Mouse (Mus musculus) urinary bladder, adult 18-20 months (tissue): ENCODE data around the gene Fam19a2.

Experiments used
- DNase-seq, 2 experiments: peaks; one replicate each; pipeline ENCODE4 v3.0.0; 2022; ENCODE audit warnings: low spot score in 2 of 2, mixed read lengths in 2 of 2

The Fam19a2 gene

DNA sequence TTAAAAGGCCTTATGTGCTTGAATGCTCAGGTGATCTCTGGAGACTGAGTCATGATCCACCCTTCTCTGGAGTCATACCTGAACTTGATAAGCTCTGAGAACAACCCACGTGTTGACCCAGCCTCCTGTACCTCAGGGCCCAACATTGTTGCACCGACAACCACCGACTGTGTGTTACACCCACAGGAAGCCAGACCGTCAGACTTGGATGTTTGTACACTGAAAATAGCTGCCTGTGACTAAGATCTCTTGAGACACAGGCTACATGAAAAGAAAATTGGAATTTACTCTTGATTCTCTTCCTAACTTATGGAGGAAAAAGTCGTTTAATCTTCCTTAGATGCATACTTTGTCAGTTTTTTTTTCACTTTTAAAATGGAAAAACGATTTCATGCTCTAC, 121.8 kb downstream of the Fam19a2 start:
- no peak for DNase-seq

DNA sequence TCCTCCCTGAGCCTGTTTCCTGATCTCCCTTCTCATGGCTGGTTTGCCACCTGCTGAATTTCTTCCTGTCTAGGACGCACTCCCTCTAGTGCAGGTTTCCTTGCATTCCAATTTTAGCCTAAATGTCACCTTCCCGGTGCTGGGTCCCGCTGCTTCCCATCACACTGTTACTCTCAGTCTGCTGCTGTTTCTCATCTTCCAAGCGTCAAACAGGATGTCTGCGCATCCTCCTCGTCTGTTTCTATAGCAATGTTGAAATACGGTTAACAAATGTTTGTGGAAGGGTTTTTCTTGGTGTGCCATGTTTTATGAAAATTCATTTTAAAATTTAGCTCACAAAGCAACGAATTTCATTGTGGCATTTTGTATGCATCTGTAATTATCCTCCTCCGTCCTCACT, 131.6 kb downstream of the Fam19a2 start:
- no peak for DNase-seq

DNA sequence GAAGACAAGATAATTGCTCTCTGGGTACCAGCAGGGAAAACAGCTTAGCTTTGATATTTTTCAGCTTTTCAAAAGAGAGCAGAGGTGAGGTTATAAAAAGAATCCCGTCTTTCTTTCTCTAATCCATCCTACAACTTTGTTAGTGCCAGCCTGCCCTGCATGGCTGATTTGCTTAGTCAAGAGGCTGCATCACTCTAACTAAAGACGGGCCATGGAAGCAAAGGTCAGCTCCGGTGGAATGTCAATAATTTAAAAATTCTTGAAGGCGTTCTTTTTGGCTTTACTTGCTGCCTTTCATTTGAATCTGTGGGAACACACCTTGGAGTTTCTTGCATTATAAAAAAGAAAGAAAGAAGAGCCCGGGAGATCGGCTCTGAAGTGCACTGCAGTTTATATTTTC, 134.3 kb downstream of the Fam19a2 start:
- no peak for DNase-seq

- DNase-seq = no peak
These were observed 137.4 kb downstream of the Fam19a2 start for GRCm38 (mm10) chr10:123401188-123401587.

DNA sequence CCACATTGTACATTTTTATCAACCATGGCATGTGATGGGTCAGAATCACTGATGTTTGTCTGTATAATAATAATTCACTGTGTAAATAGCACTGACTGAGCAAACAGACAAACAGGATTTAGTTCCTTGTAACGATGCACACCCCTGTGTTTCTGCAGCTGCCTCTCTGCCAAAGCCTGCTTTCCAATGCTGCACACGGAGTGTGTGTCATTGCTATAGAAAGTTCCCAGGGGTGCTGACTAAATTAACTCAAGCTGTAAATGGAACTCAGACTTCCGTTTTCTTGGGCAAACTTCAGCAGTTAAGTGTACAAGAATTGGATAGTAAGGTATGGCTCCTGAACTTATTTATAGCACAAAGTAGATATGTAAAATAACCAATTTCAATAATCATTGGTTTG, 138.7 kb downstream of the Fam19a2 start:
- no peak for DNase-seq

- DNase-seq = no peak
These were observed 151.2 kb downstream of the Fam19a2 start for GRCm38 (mm10) chr10:123414953-123415352.

DNA sequence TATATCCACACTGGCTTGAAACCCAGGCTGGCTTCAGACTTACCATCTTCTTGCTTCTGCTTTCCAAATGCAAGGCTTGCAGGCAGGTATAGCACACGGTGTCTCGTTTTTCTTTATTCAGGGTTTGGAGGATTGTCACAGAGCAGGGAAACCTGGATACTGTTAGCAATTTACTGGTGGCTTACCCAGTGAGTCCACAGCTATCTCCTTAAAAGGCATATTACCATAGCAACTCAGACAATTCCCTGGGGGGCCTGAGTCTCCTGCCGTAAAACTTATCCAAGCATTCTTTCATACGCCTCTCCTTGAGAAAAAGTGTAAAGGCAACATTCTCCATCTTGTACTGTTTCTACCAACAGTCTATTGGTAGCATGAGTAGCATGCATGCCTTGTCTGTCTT, 152.2 kb downstream of the Fam19a2 start:
- DNase-seq = no peak

DNA sequence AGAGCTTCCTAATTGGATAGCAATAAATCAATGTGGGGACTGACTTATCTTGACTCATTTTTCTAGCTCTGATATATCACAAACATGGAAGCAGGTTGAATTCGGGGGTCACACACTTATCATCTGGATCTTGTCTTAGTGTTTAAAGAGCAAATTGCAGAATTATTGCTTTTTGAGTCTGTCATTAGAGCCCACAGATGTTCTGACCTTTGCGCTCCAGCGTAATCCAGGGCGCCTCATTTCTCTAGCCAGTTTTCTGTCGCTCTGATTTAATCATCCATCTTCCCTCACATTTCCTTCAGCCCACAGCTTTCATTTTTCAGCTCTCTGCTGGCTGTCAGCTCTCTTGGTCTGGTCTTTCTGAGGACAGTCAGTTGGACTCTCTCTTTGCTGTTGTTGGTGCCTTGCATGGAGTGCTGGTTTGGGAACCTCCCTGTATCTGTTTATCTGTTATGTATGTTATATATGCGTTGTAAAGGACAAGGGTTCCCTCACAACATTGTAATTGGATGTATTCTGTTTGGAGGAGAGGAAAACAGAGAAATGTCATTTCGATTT, 154.9 kb downstream of the Fam19a2 start:
- no peak for DNase-seq

DNA sequence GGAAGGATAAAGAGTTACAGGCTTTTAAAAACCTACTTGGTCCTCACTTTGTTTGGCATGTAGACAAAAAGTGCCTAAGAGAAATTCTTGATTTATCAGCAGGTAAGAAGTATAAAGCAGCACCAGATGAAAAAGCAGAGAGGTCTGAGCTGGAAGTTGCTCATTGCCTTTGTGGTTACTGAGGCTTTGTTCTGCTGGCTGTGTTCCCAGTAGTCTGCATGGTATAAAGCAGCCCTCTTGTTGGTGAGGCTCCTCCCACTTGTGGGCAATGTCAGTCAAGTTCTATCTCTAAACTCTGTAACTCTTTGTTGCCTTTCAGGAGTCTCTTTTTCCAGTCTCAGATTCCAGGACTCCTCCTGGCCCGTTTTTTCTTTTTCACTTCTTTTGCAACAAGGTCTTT, 156.5 kb downstream of the Fam19a2 start:
- no peak for DNase-seq

- no peak for DNase-seq
These were observed 160.7 kb downstream of the Fam19a2 start for GRCm38 (mm10) chr10:123424482-123424881.

DNA sequence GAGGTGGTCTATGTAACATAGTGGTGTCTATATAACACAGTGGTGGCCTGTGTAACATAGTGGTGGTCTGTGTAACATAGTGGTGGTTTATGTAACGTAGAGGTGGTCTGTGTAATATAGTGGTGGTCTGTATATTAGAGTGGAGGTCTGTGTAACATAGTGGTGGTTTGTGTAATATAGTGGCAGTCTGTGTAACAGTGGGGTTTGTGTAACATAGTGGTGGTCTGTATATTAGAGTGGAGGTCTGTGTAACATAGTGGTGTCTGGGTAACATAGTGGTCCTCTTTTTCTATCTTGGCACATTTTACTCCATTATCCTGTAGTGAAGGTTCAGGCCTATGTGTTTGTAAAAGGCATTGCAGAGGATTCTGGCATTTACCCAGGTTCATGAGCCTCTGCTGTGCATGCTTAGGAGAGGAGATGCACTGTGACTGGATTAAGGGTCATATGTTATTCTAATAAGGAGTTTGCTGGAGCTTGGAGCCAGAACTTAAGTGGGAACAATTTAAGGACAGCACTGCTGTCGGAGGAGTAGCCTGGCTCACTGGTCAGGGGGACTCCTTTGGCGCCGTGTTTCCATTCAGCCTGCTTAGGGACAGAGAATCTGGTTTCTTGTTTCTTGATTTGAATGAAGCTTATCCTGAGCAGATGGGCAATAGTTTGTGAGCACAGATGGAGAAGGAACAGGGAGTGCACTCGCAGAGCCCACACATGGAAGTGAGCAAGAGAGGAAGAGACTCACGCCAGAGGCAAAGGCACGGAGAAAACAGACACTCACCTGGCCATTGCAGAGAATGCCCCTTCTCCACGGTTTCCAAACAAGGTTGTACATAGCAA, 162.9 kb downstream of the Fam19a2 start:
- no peak for DNase-seq

GRCm38 (mm10) chr10:123431569-123431968, 167.8 kb downstream of the Fam19a2 start:
- DNase-seq = no peak

GRCm38 (mm10) chr10:123437576-123437975, 173.8 kb downstream of the Fam19a2 start:
- DNase-seq = no peak

DNA sequence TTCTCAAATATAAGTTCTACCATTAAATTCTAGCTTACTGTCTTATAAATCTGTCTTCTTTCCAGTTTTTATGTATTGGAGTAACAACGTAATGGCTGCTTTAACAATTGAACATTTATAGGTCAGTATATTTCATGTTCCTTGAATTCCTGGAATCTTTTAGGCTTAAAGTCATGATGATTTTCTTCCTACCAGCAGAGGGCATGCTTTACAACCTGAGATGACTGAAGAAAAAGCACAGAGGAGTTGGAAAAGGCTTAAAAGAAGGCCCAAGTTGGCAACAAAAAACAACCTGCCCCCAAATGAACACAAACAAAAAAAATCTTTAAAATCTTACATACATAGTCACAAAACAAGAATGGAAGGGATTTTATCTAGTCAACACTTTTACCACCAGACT, 193.0 kb downstream of the Fam19a2 start:
- DNase-seq = no peak

DNA sequence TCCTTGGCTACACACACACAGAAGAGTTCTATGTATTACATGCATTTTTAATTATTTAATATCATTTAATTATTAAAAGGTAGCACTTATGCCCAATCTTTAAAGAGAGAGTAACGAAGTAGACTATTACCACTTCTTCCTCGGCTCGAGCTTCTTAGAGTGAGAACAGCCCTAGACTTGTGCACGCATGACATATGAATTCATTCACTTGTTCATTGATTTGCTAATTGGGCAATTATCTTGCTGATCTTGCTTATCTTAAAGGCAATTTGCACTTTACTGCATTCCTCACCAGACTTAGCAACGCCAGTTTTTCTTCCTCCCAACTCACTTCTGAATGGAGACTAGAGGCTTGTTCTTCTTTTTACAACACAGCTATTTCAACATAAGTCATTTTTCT, 196.7 kb downstream of the Fam19a2 start:
- no peak for DNase-seq

GRCm38 (mm10) chr10:123462305-123462704, 198.5 kb downstream of the Fam19a2 start:
- no peak for DNase-seq

DNA sequence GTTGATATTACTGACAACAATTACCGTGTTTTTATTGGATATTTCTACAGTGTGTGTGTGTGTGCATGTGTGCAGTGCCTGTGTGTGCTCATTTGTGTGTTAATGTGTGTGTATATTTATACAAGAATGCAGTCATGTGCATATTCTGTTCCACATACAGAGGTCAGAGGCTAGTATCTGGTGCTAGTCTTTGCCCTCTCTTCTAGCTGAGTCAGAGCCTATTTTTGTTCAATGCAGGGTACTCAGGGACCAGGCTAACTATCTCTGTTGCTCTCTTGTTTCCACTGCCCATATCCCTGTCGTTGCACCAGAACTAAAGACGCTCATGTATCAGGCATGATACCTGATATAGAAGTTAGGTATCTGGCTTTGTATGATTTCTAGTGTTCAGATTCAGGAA, 251.0 kb downstream of the Fam19a2 start:
- no peak for DNase-seq

DNA sequence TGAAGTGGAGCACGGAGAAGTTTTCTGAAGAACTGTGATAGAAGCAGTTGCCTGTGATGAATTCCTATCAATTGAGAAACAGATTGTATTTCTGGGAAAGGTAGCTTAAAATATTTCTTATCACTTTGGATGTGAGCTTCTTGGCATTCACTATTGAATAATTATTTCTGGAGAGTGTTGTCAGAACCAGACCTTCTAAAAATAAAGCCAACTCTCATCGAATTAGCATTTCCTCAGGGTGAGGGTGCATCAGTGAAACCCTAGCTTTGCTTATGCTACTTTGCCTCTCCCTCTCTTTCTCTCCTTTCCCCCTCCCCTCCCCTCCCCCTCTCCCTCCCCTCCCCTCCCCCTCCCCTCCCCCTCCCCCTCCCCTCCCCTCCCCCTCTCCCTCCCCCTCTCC, 256.8 kb downstream of the Fam19a2 start:
- DNase-seq = no peak

GRCm38 (mm10) chr10:123521203-123521602, 257.4 kb downstream of the Fam19a2 start:
- no peak for DNase-seq

DNA sequence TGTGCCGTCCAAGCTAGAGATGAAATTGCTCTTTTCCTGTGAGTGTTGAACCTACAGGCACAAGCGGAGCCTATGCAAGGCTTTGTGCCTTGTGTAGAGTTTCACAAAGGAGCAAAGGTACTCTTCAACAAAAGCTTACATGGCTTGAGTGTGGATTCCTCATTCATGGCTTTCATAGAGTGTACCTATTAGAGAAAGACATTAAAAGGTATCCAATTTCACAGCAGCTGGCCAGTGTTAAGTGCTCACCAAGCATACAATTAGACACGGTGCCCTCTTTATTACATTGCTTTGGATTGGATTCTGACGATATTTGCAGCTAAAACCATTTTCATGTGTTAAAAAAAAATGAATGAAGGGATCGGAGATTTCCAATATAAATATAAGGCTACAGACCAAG, 261.6 kb downstream of the Fam19a2 start:
- no peak for DNase-seq

- no peak for DNase-seq
These were observed 262.3 kb downstream of the Fam19a2 start for GRCm38 (mm10) chr10:123526059-123526458.

- no peak for DNase-seq
These were observed 272.3 kb downstream of the Fam19a2 start for GRCm38 (mm10) chr10:123536143-123536542.

DNA sequence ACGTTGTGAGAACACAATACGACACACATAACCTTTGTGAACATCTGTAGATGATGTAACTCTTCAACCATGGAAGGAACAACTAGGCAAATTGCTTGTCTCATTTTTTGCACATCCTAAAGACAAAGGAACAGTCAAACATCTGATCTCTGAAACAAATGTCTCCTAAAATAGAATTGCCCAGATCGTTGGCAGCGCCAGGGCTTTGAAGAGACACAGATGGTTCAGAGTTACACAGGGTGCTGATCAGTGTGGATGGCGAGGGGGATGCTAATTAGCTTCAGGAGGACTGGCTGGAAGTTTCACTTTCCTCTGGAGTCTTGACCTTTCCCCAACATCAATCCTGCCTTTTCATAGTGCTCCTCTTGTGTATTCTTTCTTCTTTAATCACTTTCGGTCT, 284.6 kb downstream of the Fam19a2 start:
- no peak for DNase-seq

DNA sequence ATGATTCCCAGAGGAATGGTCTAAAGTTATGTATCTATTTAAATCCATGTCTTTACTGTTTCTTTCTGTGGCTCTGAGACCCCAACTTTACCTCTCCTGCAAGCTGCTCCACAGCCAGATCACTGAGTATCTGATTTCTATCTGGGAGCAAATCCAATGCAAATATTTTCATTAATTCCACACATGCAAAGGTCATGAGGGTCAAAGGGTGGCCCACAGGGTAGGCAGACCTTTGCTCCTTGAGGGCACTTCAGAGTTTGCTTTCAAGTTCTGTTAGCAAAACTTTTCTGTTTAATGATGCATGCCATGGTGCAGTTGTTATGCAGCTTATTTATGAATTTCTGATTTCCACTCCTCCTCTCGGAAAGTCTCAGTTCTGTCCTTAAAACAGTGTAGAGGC, 303.9 kb downstream of the Fam19a2 start:
- DNase-seq = no peak
